Mouse (Mus musculus) ES-Bruce4 (cell line): ENCODE data around the gene Entpd1.

Experiments used
- CTCF ChIP-seq: IDR thresholded peaks from one replicate; pipeline ENCODE4 v1.8.1; 2011; ENCODE audit warnings: low read depth, low read length
- EP300 ChIP-seq: IDR thresholded peaks from 2 replicates; pipeline ENCODE4 v1.6.1; 2011; ENCODE audit warnings: low read depth, low read length; ENCODE audit not compliant: insufficient read depth
- POLR2A ChIP-seq: IDR thresholded peaks from one replicate; pipeline ENCODE4 v1.8.1; 2011; ENCODE audit warnings: low read length; ENCODE audit not compliant: insufficient read depth

- TF ChIP-seq POLR2A (no peak), CTCF (no peak), EP300 (no peak)
Measured at GRCm38 (mm10) chr19:40702406-40702805, 90.2 kb downstream of the Entpd1 start.
